Mouse (Mus musculus) erythroblast, embryonic 14.5 days (primary cell): Measurements from ENCODE around the gene Slc7a7.

Experiments used
- GATA1 ChIP-seq: IDR thresholded peaks from 2 replicates; pipeline ENCODE4 v1.6.1; 2012; ENCODE audit warnings: low read length, inconsistent platforms, mixed read lengths
- TAL1 ChIP-seq: IDR thresholded peaks from 3 replicates; pipeline ENCODE4 v1.6.1; 2012; ENCODE audit warnings: low read length, inconsistent platforms, mixed read lengths

GRCm38 (mm10) chr14:54384396-54384795, 33.2 kb downstream of the Slc7a7 start:
- TF ChIP-seq TAL1 (no peak), GATA1 (no peak)
